Mouse (Mus musculus): ENCODE data around the gene Cpeb4.

DNA sequence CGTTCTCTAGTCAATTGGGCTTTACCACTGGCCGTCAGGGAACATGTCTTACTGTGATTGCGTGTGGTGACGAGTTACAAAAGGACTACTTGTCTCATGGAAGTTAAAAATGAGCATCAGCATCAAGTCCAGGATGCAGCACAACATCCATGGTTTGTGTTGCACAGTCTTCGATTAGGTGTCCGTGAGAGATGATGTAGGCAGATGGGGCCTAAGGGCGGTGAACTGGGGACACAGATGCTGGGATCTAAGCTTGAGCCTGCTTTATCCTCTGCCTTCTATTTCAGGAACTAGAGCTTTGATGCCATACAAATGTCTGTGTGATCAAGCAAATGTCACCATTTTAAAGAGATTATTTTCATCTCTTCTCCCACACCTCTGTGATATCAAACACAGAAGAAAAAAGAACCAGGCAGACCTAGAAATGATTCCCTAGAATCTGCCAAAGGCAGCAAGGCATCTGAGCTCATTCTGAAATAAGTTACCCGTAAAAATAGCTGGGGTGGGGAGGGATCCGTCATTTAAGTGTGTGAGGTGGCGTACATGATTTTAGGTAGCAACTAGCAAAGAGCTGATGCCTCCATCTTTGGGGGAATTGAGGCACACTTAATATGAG lies 65.0 kb downstream of the Cpeb4 start:
- TF ChIP-seq CTCF (conservative IDR thresholded peaks at IDR 0.05 in 1 of 2, IDR thresholded peaks at IDR 0.05 in 1 of 2; ENCODE audit: low read depth in 2 of 2, low read length in 2 of 2) (no peak), POLR2A (IDR thresholded peaks at IDR 0.05; ENCODE audit: low read depth, low read length) (no peak), POLR2AphosphoS2 (IDR thresholded peaks at IDR 0.05; ENCODE audit: low read depth, low read length) (no peak)
